Mouse (Mus musculus) colon, adult 2 months (tissue): Measurements from ENCODE around the gene Lyz1. TPM values are rescaled to one million over a fixed set of nuclear protein-coding genes. Genes with fewer than 3 reads are reported as not detected.

ENCODE experiments used
- polyA plus RNA-seq: library from polyadenylated mRNA; depleted of rRNA; stranded (reverse); fragments of >200 nt; gene quantifications from 2 replicates; pipeline ENCODE4 v1.2.3, GENCODE M21; 2012; rRNA removed

Lyz1 gene
- 2.5 and 5.3 TPM in 2 replicates for polyA plus RNA-seq

DNA sequence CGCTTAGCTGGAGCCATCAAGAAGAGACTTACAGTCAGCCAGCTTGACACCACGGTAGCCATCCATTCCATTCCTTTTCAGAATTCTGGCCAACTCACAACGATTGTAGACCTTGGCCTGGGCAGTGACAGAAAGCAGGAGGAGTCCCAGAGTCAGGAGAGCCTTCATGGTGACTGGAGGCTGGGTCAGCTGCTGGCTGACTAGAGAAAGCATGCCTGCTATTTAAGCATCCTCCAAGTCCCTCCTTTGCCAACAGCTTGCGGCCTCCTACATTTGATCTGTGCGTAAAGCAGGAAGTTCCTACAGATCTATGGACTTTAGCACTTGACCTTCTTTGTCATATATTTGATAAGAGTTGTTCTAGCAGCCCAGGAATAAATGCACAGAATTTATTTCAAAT is at the start of gene Lyz1:
Gene Lyz1, minus strand, starts transcription at position 198 of the 400 bp plus-strand sequence.

GRCm38 (mm10) chr10:117282049-117282448 is 10.6 kb downstream of the Lyz1 start, which contains the start of gene Lyz2:
Gene Lyz2, minus strand, starts transcription at chr10:117282321.

DNA sequence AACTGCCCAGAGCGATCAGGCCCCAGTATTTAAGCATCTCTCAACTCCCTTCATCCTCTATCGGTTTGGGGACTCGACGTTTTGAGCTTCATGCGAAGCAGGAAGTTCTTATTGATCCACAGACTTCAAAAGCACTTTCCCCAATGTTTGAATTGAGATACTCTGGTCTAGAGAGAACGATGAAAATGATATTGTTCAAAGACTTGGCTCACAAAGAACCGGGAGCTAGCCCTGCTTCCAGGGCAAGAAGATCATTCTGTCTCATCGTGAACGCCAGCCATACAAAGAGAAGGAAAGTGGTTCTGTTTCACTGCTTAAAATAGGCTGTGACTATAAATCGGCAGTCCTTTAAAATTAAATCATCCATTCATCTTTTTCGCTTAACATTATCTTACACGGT is 54.1 kb downstream of the Lyz1 start, which contains the start of gene 9530003J23Rik:
Gene 9530003J23Rik, minus strand, starts transcription at position 101 of the 400 bp plus-strand sequence.

Other genes with a start within 250 kb of the Lyz1 start
- gene Lrrc10, start 247.5 kb downstream of the Lyz1 start, polyA plus RNA-seq = not detected in 2 replicates
- gene Cct2, start 229.1 kb downstream of the Lyz1 start, polyA plus RNA-seq = 41.3 and 49.1 TPM in 2 replicates
- gene Frs2, start 144.3 kb downstream of the Lyz1 start, polyA plus RNA-seq = 8.7 and 10.5 TPM in 2 replicates
- 21.3 and 26.1 TPM in 2 replicates for gene Yeats4, start 68.4 kb downstream of the Lyz1 start, polyA plus RNA-seq
- not detected in 2 replicates for gene 9530003J23Rik, start 54.2 kb downstream of the Lyz1 start, polyA plus RNA-seq
- 117 and 126 TPM in 2 replicates for gene Lyz2, start 10.5 kb downstream of the Lyz1 start, polyA plus RNA-seq
- 32.4 and 57.4 TPM in 2 replicates for gene Cpsf6, start 87.1 kb upstream of the Lyz1 start, polyA plus RNA-seq